Mouse (Mus musculus) intestine, embryonic 14.5 days (tissue): ENCODE data around the gene Tmprss12. TPM values are rescaled to one million over a fixed set of nuclear protein-coding genes. Genes with fewer than 3 reads are reported as not detected.
"Not testable (repeated sequence)": the region's sequence is repeated elsewhere in the genome, so short reads cannot be mapped to it uniquely, and the experiment has no call there.

Experiments used
- ATAC-seq: fragments of 200-750 bp; cut with Nextera tagmentation; replicated peaks from 2 replicates; pipeline ENCODE4 v1.8.0; 2017; ENCODE audit warnings: low read depth, moderate number of reproducible peaks, moderate TSS enrichment, moderate library complexity; ENCODE audit not compliant: low FRiP score, low TSS enrichment
- DNase-seq: peaks from one replicate; pipeline ENCODE4 v3.0.0-alpha.2; 2018; ENCODE audit warnings: low spot score
- H3K27ac ChIP-seq: fragments of 300-500 bp; sonication (generic); 2 replicates; pipeline ENCODE4 v1.5.1; 2014; ENCODE audit warnings: low read depth, mild to moderate bottlenecking, control low read depth
- H3K27me3 ChIP-seq: fragments of 300-500 bp; sonication (generic); replicated peaks from 2 replicates; pipeline ENCODE4 v1.6.1; 2014; ENCODE audit warnings: low read length, control low read depth; ENCODE audit not compliant: control insufficient read depth, insufficient read depth
- H3K36me3 ChIP-seq: fragments of 300-500 bp; sonication (generic); 2 replicates; pipeline ENCODE4 v1.6.1; 2014; ENCODE audit warnings: low read length, control low read depth; ENCODE audit not compliant: control insufficient read depth, insufficient read depth
- H3K4me1 ChIP-seq: fragments of 300-500 bp; sonication (generic); replicated peaks from 2 replicates; pipeline ENCODE4 v1.6.1; 2014; ENCODE audit warnings: low read length, control low read depth, mixed read lengths; ENCODE audit not compliant: control insufficient read depth, insufficient read depth
- H3K4me2 ChIP-seq: fragments of 300-500 bp; sonication (generic); 2 replicates; pipeline ENCODE4 v1.6.1; 2014; ENCODE audit warnings: low read length
- H3K4me3 ChIP-seq: fragments of 300-500 bp; sonication (generic); 2 replicates; pipeline ENCODE4 v1.5.1; 2014; ENCODE audit warnings: low read depth, low read length, control low read depth, mixed read lengths
- H3K9ac ChIP-seq: fragments of 300-500 bp; sonication (generic); 2 replicates; pipeline ENCODE4 v1.6.1; 2014; ENCODE audit warnings: mild to moderate bottlenecking, low read length
- H3K9me3 ChIP-seq: fragments of 300-500 bp; sonication (generic); 2 replicates; pipeline ENCODE4 v1.6.1; 2016; ENCODE audit warnings: low read length, control low read depth; ENCODE audit not compliant: control insufficient read depth
- WGBS: fragments of 180-500 bp; shearing (Covaris S2); extraction: QIAGEN DNeasy Blood & Tissue Kit; methylation state at CpG from one replicate; pipeline ENCODE4 v1.1.7; 2014; 5-methylcytosine and 5-hydroxymethylcytosine counted together
- polyA plus RNA-seq: library from polyadenylated mRNA; unstranded; fragments of >200 nt; fragmentation: Nextera tagmentation; extraction: Ambion mirVana; gene quantifications from 2 replicates; pipeline ENCODE4 v1.2.1, GENCODE M21; 2014

Gene Tmprss12
- polyA plus RNA-seq, 1 experiment from 2014 or later = not detected

- H3K36me3 ChIP-seq = no peaks in the 10 kb centered on the region
- no peak overlapping the region for H3K27ac ChIP-seq
- no peak overlapping the region for H3K4me2 ChIP-seq
- no peak overlapping the region for H3K9ac ChIP-seq
- H3K4me1 ChIP-seq = no peaks in the 10 kb centered on the region
- ATAC-seq (no peak), DNase-seq (no peak)
- H3K9me3 ChIP-seq = no peaks in the 10 kb centered on the region
- no peak overlapping the region for H3K4me3 ChIP-seq
- WGBS = 55% methylated on average over 7 of the region's 7 CpGs
- H3K27me3 ChIP-seq = no peaks in the 10 kb centered on the region
Observed at GRCm38 (mm10) chr15:100292326-100292725, 11.7 kb downstream of the Tmprss12 start.

- Histone ChIP-seq H3K4me3 (no peak overlapping the region), H3K9ac (no peak overlapping the region), H3K4me2 (no peak overlapping the region), H3K27me3 (no peaks in the 10 kb centered on the region), H3K27ac (no peak overlapping the region), H3K4me1 (no peaks in the 10 kb centered on the region), H3K36me3 (no peaks in the 10 kb centered on the region), H3K9me3 (no peaks in the 10 kb centered on the region)
- 93% methylated on average over 5 of the region's 5 CpGs for WGBS
- DNase-seq = no peak
- no peak for ATAC-seq
Observed at GRCm38 (mm10) chr15:100297856-100298255, 17.2 kb downstream of the Tmprss12 start.

GRCm38 (mm10) chr15:100300499-100300898, 19.9 kb downstream of the Tmprss12 start:
- Histone ChIP-seq H3K36me3 (no peaks in the 10 kb centered on the region), H3K4me2 (no peak overlapping the region), H3K4me3 (no peak overlapping the region), H3K4me1 (no peaks in the 10 kb centered on the region; the same call in 1 of the 2 replicates), H3K9ac (no peak overlapping the region), H3K27ac (no peak overlapping the region), H3K9me3 (no peaks in the 10 kb centered on the region), H3K27me3 (no peaks in the 10 kb centered on the region)
- 78% methylated on average over 6 of the region's 6 CpGs for WGBS
- ATAC-seq (no peak), DNase-seq (no peak)

- ATAC-seq (no peak), DNase-seq (no peak)
- no peak overlapping the region for H3K9ac ChIP-seq
- H3K4me1 ChIP-seq = no peaks in the 10 kb centered on the region; the same call in 1 of the 2 replicates
- no peaks in the 10 kb centered on the region for H3K36me3 ChIP-seq
- no peak overlapping the region for H3K4me2 ChIP-seq
- no peak overlapping the region for H3K27ac ChIP-seq
- no peaks in the 10 kb centered on the region for H3K27me3 ChIP-seq
- WGBS = 89% methylated on average over 15 of the region's 15 CpGs
- no peaks in the 10 kb centered on the region for H3K9me3 ChIP-seq
- no peak overlapping the region for H3K4me3 ChIP-seq
Observed at GRCm38 (mm10) chr15:100301556-100301955, 20.9 kb downstream of the Tmprss12 start.

GRCm38 (mm10) chr15:100303428-100304018, 22.9 kb downstream of the Tmprss12 start:
- 56% methylated on average over 8 of the region's 8 CpGs for WGBS
- Histone ChIP-seq H3K27ac (0 out of 2 replicates have a peak overlapping the region, but pooled peaks have one; percentile 84), H3K9ac (no peak overlapping the region)

GRCm38 (mm10) chr15:100304019-100304991, 23.7 kb downstream of the Tmprss12 start, which contains the start of gene Mettl7a1:
Gene Mettl7a1 (plus strand): TSS chr15:100304140.
- Histone ChIP-seq H3K27ac (peak within 1 kb of the TSS; percentile 84), H3K4me3 (peak within 1 kb of the TSS; percentile 50), H3K4me2 (peak within 1 kb of the TSS; percentile 85), H3K9me3 (no peaks in the 10 kb centered on the region), H3K9ac (peak within 1 kb of the TSS; percentile 54), H3K27me3 (no peaks in the 10 kb centered on the region), H3K4me1 (no peaks in the 10 kb centered on the region; the same call in 1 of the 2 replicates), H3K36me3 (no peaks in the 10 kb centered on the region)
- ATAC-seq = peak; percentile 75; the same call in 1 of the 2 replicates
- 4% methylated on average over 18 of the region's 30 CpGs for WGBS
- peak; percentile 90 for DNase-seq

More at GRCm38 (mm10) chr15:100303428-100304018, 22.9 kb downstream of the Tmprss12 start:
- peak overlapping the region; percentile 50; the same call in 1 of the 2 replicates for H3K4me3 ChIP-seq
- DNase-seq = no peak
- peak overlapping the region; percentile 85 for H3K4me2 ChIP-seq
- no peaks in the 10 kb centered on the region for H3K9me3 ChIP-seq
- no peaks in the 10 kb centered on the region for H3K27me3 ChIP-seq
- H3K36me3 ChIP-seq = no peaks in the 10 kb centered on the region
- no peaks in the 10 kb centered on the region; the same call in 1 of the 2 replicates for H3K4me1 ChIP-seq
- no peak for ATAC-seq

- Histone ChIP-seq H3K9me3 (no peaks in the 10 kb centered on the region), H3K27ac (no peak overlapping the region), H3K4me1 (no peaks in the 10 kb centered on the region; the same call in 1 of the 2 replicates), H3K4me2 (no peak overlapping the region), H3K27me3 (no peaks in the 10 kb centered on the region), H3K36me3 (no peaks in the 10 kb centered on the region), H3K9ac (no peak overlapping the region), H3K4me3 (no peak overlapping the region)
- ATAC-seq (no peak), DNase-seq (no peak)
- 86% methylated on average over 2 of the region's 2 CpGs for WGBS
Observed at GRCm38 (mm10) chr15:100306201-100306600, 25.6 kb downstream of the Tmprss12 start.

- H3K4me3 ChIP-seq, H3K9me3 ChIP-seq, H3K4me1 ChIP-seq, H3K36me3 ChIP-seq, H3K27ac ChIP-seq, H3K4me2 ChIP-seq, H3K9ac ChIP-seq, H3K27me3 ChIP-seq, DNase-seq: not testable (repeated sequence)
- 46% methylated on average over 10 of the region's 11 CpGs for whole genome bisulfite sequencing
- ATAC-seq = 0 out of 2 replicates have a peak, but pooled peaks have one; percentile 42
Observed at GRCm38 (mm10) chr15:100307438-100308096, 26.9 kb downstream of the Tmprss12 start.
